Mouse (Mus musculus) embryonic fibroblast, embryonic 13.5 days (primary cell): ENCODE measurements around the gene Trim14.

Source experiments
- CTCF ChIP-seq: IDR thresholded peaks from 2 replicates; pipeline ENCODE4 v1.5.1; 2011; ENCODE audit warnings: mild to moderate bottlenecking, control low read depth, low read length, moderate library complexity, borderline replicate concordance; ENCODE audit not compliant: insufficient read depth
- POLR2A ChIP-seq: IDR thresholded peaks from 2 replicates; pipeline ENCODE4 v1.6.1; 2011; ENCODE audit warnings: low read depth, mild to moderate bottlenecking, control low read depth, low read length, moderate library complexity

- no peak for TF ChIP-seq CTCF
- no peak for TF ChIP-seq POLR2A
These were observed 85.9 kb downstream of the Trim14 start for GRCm38 (mm10) chr4:46450020-46450518.
